Mouse (Mus musculus): ENCODE results near the gene Atp13a4. TPM values are rescaled to one million over a fixed set of nuclear protein-coding genes. Genes with fewer than 3 reads are reported as not detected.

The Atp13a4 gene
- polyA plus RNA-seq (2021; fragmentation: Nextera tagmentation): 3.0 and 3.4 TPM in 2 replicates
- long read RNA-seq, experiment 1, full-length matches to known transcripts: 12 of 30 reads
- long read RNA-seq, experiment 1, partial matches to known transcripts: 2 of 30 reads
- long read RNA-seq, experiment 1, other reads (novel, unspliced or antisense): 16 of 30 reads
- long read RNA-seq, experiment 2, full-length matches to known transcripts: 1 of 6 reads
- long read RNA-seq, experiment 2, partial matches to known transcripts: 3 of 6 reads
- long read RNA-seq, experiment 2, other reads (novel, unspliced or antisense): 2 of 6 reads

DNA sequence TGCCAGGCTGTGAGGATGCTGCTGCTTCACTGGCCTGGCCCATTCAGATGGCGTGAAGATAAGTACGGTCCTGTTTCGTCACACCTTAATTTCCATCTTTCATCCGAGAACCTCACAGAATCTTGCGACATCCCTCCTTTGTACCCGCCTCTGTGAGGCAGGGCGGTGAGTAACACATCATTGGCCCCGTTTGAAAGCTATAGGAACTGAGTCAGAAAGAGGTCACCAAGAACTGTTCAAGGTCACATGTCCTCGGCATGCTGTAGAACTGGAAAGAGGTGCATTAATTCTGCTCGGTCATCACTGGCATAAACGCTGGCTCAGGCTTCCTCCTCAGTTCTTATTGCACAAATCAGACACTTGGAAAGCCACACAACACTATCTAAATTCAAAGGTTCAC lies at the start of gene Atp13a4:
Atp13a4 (minus strand) TSS at position 36 of the 400 bp plus-strand sequence.

DNA sequence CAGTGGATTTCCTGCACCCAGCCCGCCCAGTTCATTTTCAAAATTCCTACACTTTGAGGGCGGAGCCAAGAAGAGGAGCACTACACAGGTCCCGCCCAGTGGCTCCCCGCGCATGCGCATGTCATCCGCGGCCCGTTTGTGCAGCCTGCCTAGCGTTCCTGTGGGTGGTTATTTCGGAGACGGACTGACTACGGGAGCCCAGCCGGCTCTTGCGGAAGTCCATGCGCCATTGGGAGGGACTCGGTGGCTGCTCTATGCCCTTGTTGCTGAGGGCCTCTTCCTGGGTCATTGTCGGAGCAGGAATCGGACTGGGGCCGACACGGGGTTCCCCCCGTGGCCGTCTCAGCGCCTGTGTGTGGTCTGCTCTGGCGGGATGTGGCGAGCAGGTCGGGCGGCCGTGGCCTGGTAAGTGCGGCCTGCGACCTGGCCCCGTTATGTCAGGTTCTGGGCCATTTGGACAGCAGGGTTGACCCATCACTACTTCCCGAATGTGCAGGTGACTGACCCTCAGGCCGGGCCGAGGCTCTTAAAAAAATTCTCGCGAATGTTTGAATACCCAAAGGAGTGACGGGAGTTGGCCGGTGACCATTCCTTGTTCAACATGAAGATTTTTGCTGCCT lies 34.6 kb upstream of the Atp13a4 start, which contains the start of gene Opa1:
Opa1 (plus strand) TSS at position 168 of the 620 bp plus-strand sequence.

DNA sequence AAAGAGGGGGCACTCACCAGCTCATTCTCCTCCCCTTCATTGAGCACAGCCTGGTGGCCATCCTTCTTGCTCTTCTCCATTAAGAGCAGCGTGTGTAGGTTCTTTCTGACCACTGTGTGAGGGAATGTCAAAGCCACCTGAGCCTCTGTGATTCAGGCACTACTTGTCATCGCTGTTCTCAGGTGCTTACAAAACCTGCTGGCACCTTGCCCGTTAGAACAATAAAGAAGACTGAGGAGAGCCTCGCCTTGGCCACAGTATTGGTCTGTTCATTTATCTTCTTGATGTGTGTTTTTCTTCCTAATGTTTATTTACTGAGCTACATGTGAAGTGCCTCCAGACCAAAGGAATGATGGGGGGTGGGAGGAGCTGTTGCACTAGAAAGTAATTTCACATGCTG lies 166.2 kb downstream of the Atp13a4 start, which contains the start of gene Atp13a5:
Atp13a5 (minus strand) TSS at position 275 of the 400 bp plus-strand sequence.

Other genes with a start within 250 kb of the Atp13a4 start
- gene Atp13a5, start 166.1 kb downstream of the Atp13a4 start, polyA plus RNA-seq (2021; fragmentation: Nextera tagmentation): 1.0 and 1.6 TPM in 2 replicates
- 23.4 and 25.6 TPM in 2 replicates for gene Opa1, start 34.5 kb upstream of the Atp13a4 start, polyA plus RNA-seq (2021; fragmentation: Nextera tagmentation)

All from left cerebral cortex, adult 6 months (tissue).